Mouse (Mus musculus) intestine, embryonic 14.5 days (tissue): ENCODE measurements at regions not wholly inside any gene's neighbourhood (a gene's known extent, or its start where the extent isn't known, plus 50 kb on each side); places are given as distances from the start of the nearest gene placed in this dataset.

ENCODE experiments used
- ATAC-seq: fragments of 200-750 bp; cut with Nextera tagmentation; replicated peaks from 2 replicates; pipeline ENCODE4 v1.8.0; 2017; ENCODE audit warnings: low read depth, moderate number of reproducible peaks, moderate TSS enrichment, moderate library complexity; ENCODE audit not compliant: low FRiP score, low TSS enrichment
- DNase-seq: peaks from one replicate; pipeline ENCODE4 v3.0.0-alpha.2; 2018; ENCODE audit warnings: low spot score
- H3K27ac ChIP-seq: fragments of 300-500 bp; sonication (generic); 2 replicates; pipeline ENCODE4 v1.5.1; 2014; ENCODE audit warnings: low read depth, mild to moderate bottlenecking, control low read depth
- H3K27me3 ChIP-seq: fragments of 300-500 bp; sonication (generic); replicated peaks from 2 replicates; pipeline ENCODE4 v1.6.1; 2014; ENCODE audit warnings: low read length, control low read depth; ENCODE audit not compliant: control insufficient read depth, insufficient read depth
- H3K36me3 ChIP-seq: fragments of 300-500 bp; sonication (generic); 2 replicates; pipeline ENCODE4 v1.6.1; 2014; ENCODE audit warnings: low read length, control low read depth; ENCODE audit not compliant: control insufficient read depth, insufficient read depth
- H3K4me1 ChIP-seq: fragments of 300-500 bp; sonication (generic); replicated peaks from 2 replicates; pipeline ENCODE4 v1.6.1; 2014; ENCODE audit warnings: low read length, control low read depth, mixed read lengths; ENCODE audit not compliant: control insufficient read depth, insufficient read depth
- H3K4me2 ChIP-seq: fragments of 300-500 bp; sonication (generic); 2 replicates; pipeline ENCODE4 v1.6.1; 2014; ENCODE audit warnings: low read length
- H3K4me3 ChIP-seq: fragments of 300-500 bp; sonication (generic); 2 replicates; pipeline ENCODE4 v1.5.1; 2014; ENCODE audit warnings: low read depth, low read length, control low read depth, mixed read lengths
- H3K9ac ChIP-seq: fragments of 300-500 bp; sonication (generic); 2 replicates; pipeline ENCODE4 v1.6.1; 2014; ENCODE audit warnings: mild to moderate bottlenecking, low read length
- H3K9me3 ChIP-seq: fragments of 300-500 bp; sonication (generic); 2 replicates; pipeline ENCODE4 v1.6.1; 2016; ENCODE audit warnings: low read length, control low read depth; ENCODE audit not compliant: control insufficient read depth
- WGBS: fragments of 180-500 bp; shearing (Covaris S2); extraction: QIAGEN DNeasy Blood & Tissue Kit; methylation state at CpG from one replicate; pipeline ENCODE4 v1.1.7; 2014; 5-methylcytosine and 5-hydroxymethylcytosine counted together

DNA sequence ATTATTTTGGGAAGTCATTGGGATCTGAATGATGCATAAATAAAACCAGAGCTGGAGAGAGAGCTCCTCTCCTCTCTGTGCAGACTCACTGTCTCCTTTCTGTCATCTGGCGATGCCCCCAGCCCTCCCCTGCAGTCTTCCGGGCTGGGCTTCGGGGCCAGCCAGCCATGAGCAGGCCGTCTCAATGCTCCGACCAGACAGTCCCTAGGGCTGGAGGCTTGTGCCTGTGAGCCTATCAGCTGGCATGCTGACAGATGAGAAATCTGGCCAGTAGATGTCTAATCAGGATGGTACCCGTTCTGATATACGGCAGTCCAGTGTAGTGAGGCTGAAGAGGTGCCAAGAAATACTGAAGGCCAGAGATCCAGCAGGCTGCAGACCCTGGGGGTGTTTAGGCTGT lies 238.9 kb downstream of the Sec61b start:
- Histone ChIP-seq H3K4me2 (no peak overlapping the region), H3K4me3 (no peak overlapping the region), H3K36me3 (no peaks in the 10 kb centered on the region), H3K9me3 (no peaks in the 10 kb centered on the region), H3K4me1 (no peaks in the 10 kb centered on the region), H3K27me3 (no peaks in the 10 kb centered on the region), H3K27ac (no peak overlapping the region), H3K9ac (no peak overlapping the region)
- ATAC-seq (no peak), DNase-seq (no peak)
- 52% methylated on average over 7 of the region's 7 CpGs for WGBS

DNA sequence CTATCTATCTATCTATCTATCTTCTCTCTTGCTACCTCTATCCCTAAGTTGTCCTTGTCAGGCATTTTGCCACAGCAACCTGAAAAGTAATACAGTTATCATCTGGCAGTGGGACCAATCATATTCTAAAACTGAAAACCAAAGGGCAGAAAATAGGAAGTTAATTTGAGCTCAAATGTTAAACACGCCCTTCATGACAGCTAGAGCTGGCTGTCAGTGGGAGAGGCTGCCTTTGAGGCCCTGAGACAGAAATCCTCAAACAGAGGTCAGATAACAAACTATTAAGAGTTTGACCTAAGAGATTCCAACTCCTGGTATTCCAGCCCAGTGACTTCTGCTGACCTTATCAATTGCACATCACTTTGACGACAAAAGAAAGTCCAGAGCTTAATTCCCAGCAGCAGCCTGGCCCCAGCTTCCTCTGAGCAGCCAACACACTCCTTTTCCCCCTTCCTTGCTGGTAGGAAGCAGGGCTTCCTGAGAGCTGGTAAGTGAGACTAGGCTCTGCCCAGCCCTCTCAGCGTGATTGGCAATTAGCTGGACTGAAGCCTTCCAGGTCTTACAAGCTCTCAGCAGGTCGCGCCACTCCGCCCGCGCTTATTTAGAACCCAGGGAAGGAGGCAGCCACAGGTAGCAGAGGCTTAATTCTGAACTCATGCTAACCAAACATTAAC lies 250.0 kb downstream of the Sec61b start:
- Histone ChIP-seq H3K4me1 (peaks cover 8% of the 10 kb centered on the region), H3K27ac (no peak overlapping the region), H3K9ac (no peak overlapping the region), H3K4me3 (no peak overlapping the region), H3K4me2 (no peak overlapping the region), H3K36me3 (no peaks in the 10 kb centered on the region), H3K27me3 (no peaks in the 10 kb centered on the region), H3K9me3 (peaks cover 5% of the 10 kb centered on the region)
- 20% methylated on average over 8 of the region's 8 CpGs for WGBS
- DNase-seq: no peak
- no peak for ATAC-seq

DNA sequence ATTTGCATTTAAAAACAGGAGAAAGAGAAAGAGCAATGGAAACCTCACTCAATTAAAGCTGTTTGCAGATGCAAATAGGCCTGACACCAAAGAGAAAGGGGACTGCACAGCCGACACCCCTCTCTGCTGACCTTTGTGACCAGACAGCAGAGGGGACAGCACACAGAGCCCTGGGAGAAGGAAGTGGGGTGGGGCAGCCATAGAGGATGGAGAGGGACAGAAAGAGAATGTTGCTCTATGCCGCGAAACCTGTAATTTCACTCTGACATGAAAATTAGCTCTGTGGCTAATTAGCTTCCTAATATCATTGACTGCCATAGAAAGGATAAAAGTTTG lies 250.5 kb downstream of the Sec61b start:
- ATAC-seq (no peak), DNase-seq (no peak)
- 28% methylated on average over 3 of the region's 3 CpGs for WGBS
- H3K4me2 ChIP-seq: 0 out of 2 replicates have a peak overlapping the region, but pooled peaks have one; percentile 6
- H3K4me1 ChIP-seq: peaks cover 8% of the 10 kb centered on the region
- H3K27ac ChIP-seq: no peak overlapping the region
- H3K9ac ChIP-seq: no peak overlapping the region
- H3K36me3 ChIP-seq: no peaks in the 10 kb centered on the region
- H3K9me3 ChIP-seq: peaks cover 5% of the 10 kb centered on the region
- H3K27me3 ChIP-seq: no peaks in the 10 kb centered on the region
- H3K4me3 ChIP-seq: no peak overlapping the region

DNA sequence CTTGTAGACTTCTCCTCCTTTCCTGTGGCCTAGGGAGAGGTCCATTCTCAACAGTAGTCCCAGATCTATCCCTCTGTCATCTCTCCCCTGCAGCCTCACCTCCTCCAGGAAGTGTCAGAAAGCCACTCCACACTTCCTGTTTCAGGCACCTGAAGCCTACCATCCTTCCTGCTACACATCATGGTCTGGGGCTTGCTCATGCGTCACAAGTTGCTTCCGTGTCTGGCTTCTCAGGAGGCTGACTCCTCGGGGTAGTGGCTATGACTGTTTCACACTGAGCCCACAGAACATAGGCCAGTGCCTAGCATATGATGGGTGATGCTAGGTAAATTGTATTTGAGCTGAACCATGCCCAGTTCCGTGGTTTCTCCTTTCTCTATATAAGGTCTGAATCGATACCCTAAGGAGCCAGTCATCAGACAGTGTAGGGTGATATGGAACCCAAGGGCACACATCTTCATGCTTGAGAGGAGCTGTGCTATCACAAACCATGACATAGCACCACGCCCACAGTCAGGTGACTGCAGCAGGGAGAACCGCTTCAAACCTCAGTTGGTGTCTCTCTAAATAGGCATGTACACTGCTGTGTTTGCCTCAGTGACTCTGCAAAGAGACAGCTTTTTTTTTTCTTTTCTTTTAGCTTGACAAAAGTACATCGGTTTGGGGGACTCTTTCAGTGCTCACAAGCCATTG lies 272.2 kb downstream of the Sec61b start:
- H3K4me3 ChIP-seq: no peak overlapping the region
- 83% methylated on average over 8 of the region's 8 CpGs for WGBS
- no peak for ATAC-seq
- H3K27ac ChIP-seq: no peak overlapping the region
- no peak for DNase-seq
- no peak overlapping the region for H3K4me2 ChIP-seq
- H3K9me3 ChIP-seq: no peaks in the 10 kb centered on the region
- H3K27me3 ChIP-seq: no peaks in the 10 kb centered on the region
- H3K9ac ChIP-seq: no peak overlapping the region
- H3K36me3 ChIP-seq: no peaks in the 10 kb centered on the region
- H3K4me1 ChIP-seq: no peaks in the 10 kb centered on the region

DNA sequence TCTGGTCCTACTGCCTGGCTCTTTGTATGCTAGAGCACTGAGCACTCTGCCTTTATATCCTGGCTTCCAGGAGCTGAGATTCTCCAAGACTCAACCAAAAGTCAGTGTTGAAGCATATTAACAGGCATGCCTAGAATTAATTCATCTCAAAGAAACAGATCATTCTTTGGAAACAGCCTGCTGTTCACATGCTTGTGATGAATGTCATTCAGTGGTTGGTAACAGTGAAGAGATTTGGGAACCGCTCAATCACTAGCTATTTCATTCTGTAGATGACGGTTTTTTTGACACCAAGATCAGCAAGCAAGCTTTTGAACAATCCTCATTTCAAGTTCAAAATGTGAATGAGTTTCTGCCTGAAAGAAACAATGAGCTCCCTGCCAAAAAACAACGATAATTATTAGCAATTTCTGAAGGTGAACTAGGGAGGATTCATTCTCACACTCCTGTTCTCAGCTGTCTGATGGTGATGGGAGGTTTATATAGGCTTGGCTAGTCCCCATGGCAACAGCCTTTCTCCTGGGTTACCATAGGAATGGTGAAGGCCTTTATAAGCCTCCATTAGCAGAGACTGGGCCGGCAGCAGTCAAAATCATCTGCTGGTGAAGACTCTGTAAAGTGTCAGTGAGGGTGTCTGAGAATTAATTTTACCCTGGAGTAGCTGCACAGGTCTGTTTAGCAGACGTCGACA lies 272.6 kb upstream of the Nr4a3 start:
- H3K4me2 ChIP-seq: no peak overlapping the region
- no peaks in the 10 kb centered on the region for H3K36me3 ChIP-seq
- 74% methylated on average over 6 of the region's 6 CpGs for WGBS
- DNase-seq (no peak), ATAC-seq (no peak)
- H3K4me1 ChIP-seq: no peaks in the 10 kb centered on the region
- H3K27me3 ChIP-seq: no peaks in the 10 kb centered on the region
- H3K9ac ChIP-seq: no peak overlapping the region
- H3K4me3 ChIP-seq: no peak overlapping the region
- H3K9me3 ChIP-seq: no peaks in the 10 kb centered on the region
- no peak overlapping the region for H3K27ac ChIP-seq

DNA sequence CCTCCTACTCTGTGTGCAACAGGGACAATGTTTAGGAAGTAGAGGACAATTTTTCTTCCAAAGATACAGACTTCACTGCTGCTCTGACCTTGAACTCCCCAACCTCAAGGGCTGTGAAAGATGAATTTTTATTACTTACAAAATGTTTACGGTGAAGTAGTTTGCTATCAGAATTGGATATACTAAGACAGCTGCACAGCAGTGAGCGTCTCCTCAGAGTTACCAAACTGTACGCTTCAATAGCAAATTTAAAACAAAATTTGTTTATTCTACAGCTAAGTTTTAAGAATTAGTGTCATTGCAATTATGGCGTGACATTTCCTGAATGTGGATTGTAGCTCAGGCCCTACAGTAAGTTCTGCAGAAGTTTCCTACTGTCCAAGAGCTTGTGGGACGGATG lies 270.3 kb upstream of the Nr4a3 start:
- Histone ChIP-seq H3K9ac (no peak overlapping the region), H3K4me3 (no peak overlapping the region), H3K9me3 (no peaks in the 10 kb centered on the region), H3K36me3 (no peaks in the 10 kb centered on the region), H3K27me3 (no peaks in the 10 kb centered on the region), H3K27ac (no peak overlapping the region), H3K4me2 (no peak overlapping the region), H3K4me1 (no peaks in the 10 kb centered on the region)
- DNase-seq (no peak), ATAC-seq (no peak)
- WGBS: 45% methylated on average over 5 of the region's 5 CpGs

DNA sequence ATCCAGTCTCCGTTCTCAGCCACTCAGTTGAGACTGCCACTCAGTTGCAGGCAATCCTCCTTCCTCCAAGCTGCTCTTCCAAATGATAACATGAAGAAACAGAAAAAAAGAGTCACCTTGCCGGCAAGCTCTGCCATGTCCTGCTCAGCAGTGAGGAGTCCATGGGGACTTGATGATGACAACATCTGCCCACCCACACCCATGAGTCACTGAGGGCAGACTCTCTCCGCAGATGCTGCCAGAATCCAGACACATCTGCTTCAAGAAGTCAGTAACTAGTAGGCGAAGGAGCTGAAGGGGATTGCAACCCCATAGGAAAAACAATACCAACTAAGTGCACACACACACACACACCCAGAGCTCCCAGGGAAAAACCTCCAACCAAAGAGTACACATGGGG lies 263.9 kb upstream of the Nr4a3 start:
- H3K27ac ChIP-seq: no peak overlapping the region
- H3K9me3 ChIP-seq: no peaks in the 10 kb centered on the region
- H3K9ac ChIP-seq: no peak overlapping the region
- 81% methylated on average over 4 of the region's 4 CpGs for WGBS
- H3K4me3 ChIP-seq: no peak overlapping the region
- no peak overlapping the region for H3K4me2 ChIP-seq
- no peaks in the 10 kb centered on the region for H3K36me3 ChIP-seq
- no peak for DNase-seq
- no peaks in the 10 kb centered on the region for H3K27me3 ChIP-seq
- H3K4me1 ChIP-seq: no peaks in the 10 kb centered on the region
- ATAC-seq: no peak

DNA sequence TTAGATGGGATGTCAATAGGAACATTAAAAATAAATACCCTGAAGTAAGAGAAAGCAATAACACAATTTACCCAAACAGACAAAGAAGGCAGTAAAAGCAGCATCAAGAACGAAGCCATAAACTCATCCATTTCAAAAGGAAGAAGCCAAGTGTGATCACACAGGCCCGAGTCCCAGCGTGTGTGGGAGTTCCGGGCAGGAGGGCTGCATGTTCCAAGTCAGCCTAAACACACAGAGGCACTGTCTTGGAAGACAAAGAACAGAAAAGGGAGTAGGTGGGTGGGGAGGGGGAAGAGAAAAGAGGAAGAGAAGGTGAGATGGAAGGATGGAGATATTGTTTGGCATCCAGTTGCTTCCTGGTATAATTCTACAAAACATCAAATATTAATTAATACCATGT lies 248.0 kb upstream of the Nr4a3 start:
- H3K9me3 ChIP-seq: no peaks in the 10 kb centered on the region
- H3K4me1 ChIP-seq: no peaks in the 10 kb centered on the region
- ATAC-seq (no peak), DNase-seq (no peak)
- no peaks in the 10 kb centered on the region for H3K27me3 ChIP-seq
- 61% methylated on average over 4 of the region's 4 CpGs for WGBS
- H3K36me3 ChIP-seq: no peaks in the 10 kb centered on the region
- no peak overlapping the region for H3K4me3 ChIP-seq
- no peak overlapping the region for H3K9ac ChIP-seq
- no peak overlapping the region for H3K4me2 ChIP-seq
- H3K27ac ChIP-seq: no peak overlapping the region

DNA sequence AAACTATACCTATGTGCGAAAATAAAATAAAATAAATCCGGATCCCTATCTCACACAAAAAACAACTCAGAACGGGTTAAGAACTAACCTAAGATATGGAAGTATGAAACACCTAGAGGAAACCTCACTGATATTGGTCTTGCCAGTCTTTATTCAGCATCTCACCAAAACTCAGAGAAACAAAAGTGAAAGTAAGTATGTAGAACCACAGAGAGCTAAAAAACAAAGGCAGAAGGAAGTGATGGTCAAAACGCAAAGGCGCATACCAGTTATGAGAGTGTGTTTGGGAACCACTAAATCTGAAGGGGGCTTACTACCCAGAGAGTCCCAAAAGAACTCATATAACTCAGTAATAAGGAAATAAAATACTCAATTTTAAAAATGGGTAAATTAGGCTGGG lies 245.8 kb upstream of the Nr4a3 start:
- WGBS: 94% methylated on average over 5 of the region's 5 CpGs
- H3K4me2 ChIP-seq: no peak overlapping the region
- no peaks in the 10 kb centered on the region for H3K36me3 ChIP-seq
- ATAC-seq: no peak
- no peaks in the 10 kb centered on the region for H3K27me3 ChIP-seq
- no peak for DNase-seq
- no peak overlapping the region for H3K9ac ChIP-seq
- no peak overlapping the region for H3K4me3 ChIP-seq
- H3K9me3 ChIP-seq: no peaks in the 10 kb centered on the region
- H3K4me1 ChIP-seq: no peaks in the 10 kb centered on the region
- no peak overlapping the region for H3K27ac ChIP-seq
